Mouse (Mus musculus) spleen, adult 2 months (tissue): ENCODE measurements around the gene Hspg2. TPM values are rescaled to one million over a fixed set of nuclear protein-coding genes. Genes with fewer than 3 reads are reported as not detected.

Experiments
- DNase-seq, 2 experiments: peaks; one replicate each; pipeline versions ENCODE4 v3.0.0 to v3.0.0-alpha.2; 2012 to 2021; ENCODE audit warnings: low spot score in 2 of 2, low read depth in 1 of 2
- H3K27ac ChIP-seq: fragments of 200-500 bp; 2 replicates; pipeline ENCODE4 v1.5.1; 2012; ENCODE audit warnings: low read length, inconsistent platforms; ENCODE audit not compliant: insufficient read depth
- H3K27me3 ChIP-seq: fragments of 200-500 bp; 2 replicates; pipeline ENCODE4 v1.6.1; 2012; ENCODE audit warnings: mild to moderate bottlenecking, moderate library complexity, low read length, inconsistent platforms; ENCODE audit not compliant: control insufficient read depth, insufficient read depth
- H3K36me3 ChIP-seq: fragments of 200-500 bp; 2 replicates; pipeline ENCODE4 v1.6.1; 2012; ENCODE audit warnings: mild to moderate bottlenecking, low read length, inconsistent platforms; ENCODE audit not compliant: control insufficient read depth, insufficient read depth
- H3K4me1 ChIP-seq: fragments of 200-500 bp; 2 replicates; pipeline ENCODE4 v1.6.1; 2011; ENCODE audit warnings: inconsistent platforms; ENCODE audit not compliant: control insufficient read depth, insufficient read depth, insufficient read length
- H3K4me3 ChIP-seq: fragments of 200-500 bp; 2 replicates; pipeline ENCODE4 v1.5.1; 2011; ENCODE audit warnings: mild to moderate bottlenecking, inconsistent platforms; ENCODE audit not compliant: insufficient read depth, insufficient read length; ENCODE audit errors: extremely low read depth
- CTCF ChIP-seq: fragments of 200-500 bp; IDR thresholded peaks from 2 replicates; pipeline ENCODE4 v1.5.1; 2011; ENCODE audit warnings: mild to moderate bottlenecking, inconsistent platforms; ENCODE audit not compliant: insufficient read depth, insufficient read length, insufficient replicate concordance; ENCODE audit errors: extremely low read depth
- POLR2A ChIP-seq: fragments of 200-500 bp; IDR thresholded peaks from 2 replicates; pipeline ENCODE4 v1.6.1; 2011; ENCODE audit warnings: low read depth, low read length, inconsistent platforms
- WGBS: fragments of 180-500 bp; shearing (Covaris S2); methylation state at CpG from one replicate; pipeline ENCODE4 v1.1.7; 2018; 5-methylcytosine and 5-hydroxymethylcytosine counted together
- polyA plus RNA-seq: library from polyadenylated mRNA; depleted of rRNA; stranded (reverse); fragments of >200 nt; gene quantifications from 2 replicates; pipeline ENCODE4 v1.2.3, GENCODE M21; 2012

Hspg2 gene
- polyA plus RNA-seq, 1 experiment, result 27.0 TPM

DNA sequence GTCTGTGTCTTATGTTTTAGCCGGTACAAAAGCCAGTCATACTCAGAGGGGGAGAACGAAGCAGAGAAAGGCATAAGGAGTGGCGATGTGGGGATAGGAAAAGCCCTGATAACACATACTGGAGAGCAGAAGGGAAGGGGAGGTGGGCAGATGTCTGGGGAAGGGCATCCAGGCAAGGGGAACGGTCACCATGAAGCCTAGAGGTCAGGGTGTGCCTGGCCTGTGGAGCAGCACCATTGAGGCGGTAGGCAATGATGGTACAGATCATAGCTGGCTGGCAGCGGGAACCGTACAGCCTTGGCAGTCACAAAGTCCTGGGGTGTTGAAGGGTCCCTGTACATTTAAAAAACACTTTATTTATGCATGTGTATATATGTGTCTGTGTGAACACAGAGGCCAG, 6.1 kb downstream of the Hspg2 start:
- Histone ChIP-seq H3K4me1 (no peaks in the 10 kb centered on the region), H3K27me3 (no peaks in the 10 kb centered on the region), H3K27ac (no peak overlapping the region), H3K4me3 (no peak overlapping the region), H3K36me3 (no peaks in the 10 kb centered on the region)
- no peak for DNase-seq
- TF ChIP-seq POLR2A (no peak), CTCF (no peak)
- 92% methylated on average over 7 of the region's 7 CpGs for WGBS

DNA sequence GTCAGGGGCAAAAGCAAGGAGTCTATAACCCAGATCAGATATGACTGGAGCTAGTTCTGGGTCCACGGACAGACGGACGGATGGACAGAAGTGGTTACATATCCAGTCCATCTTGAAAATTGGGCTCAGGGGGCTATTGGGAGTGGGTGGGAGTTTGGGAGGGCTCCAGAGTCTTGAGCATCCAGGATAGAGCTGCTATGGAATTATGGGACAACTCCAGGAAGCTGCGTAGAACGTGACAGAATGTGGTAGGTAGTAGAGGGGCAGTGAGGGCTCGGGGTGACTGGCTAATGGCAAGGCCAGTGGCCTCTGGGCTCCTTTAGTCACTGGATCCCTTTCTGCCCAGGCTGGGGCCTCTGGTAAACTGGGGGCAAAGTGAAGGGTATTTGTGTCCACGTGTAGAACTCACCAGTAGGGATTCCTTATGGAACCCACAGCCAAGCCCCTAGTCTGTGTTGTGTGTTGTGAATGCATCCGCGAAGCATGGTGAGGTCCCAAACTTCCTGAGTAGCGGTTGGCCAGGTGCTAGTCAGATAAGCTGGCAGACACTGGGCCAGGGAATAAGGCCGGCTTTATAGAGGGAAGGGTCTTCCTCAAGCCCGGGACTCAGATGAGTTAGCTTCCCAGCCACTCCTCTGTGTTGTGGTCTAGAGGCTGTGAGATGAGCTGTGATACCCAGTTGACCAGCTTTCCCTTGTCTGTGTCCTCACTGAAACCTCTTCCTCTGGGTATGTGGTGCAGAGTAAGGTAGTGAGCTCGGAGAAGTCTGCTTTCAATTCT, 6.9 kb downstream of the Hspg2 start:
- no peak for TF ChIP-seq POLR2A
- no peak for TF ChIP-seq CTCF
- no peak overlapping the region for H3K4me3 ChIP-seq
- no peak overlapping the region for H3K27ac ChIP-seq
- no peak for DNase-seq
- 83% methylated on average over 13 of the region's 13 CpGs for WGBS
- no peaks in the 10 kb centered on the region for H3K36me3 ChIP-seq
- H3K4me1 ChIP-seq, result no peaks in the 10 kb centered on the region
- no peaks in the 10 kb centered on the region for H3K27me3 ChIP-seq

DNA sequence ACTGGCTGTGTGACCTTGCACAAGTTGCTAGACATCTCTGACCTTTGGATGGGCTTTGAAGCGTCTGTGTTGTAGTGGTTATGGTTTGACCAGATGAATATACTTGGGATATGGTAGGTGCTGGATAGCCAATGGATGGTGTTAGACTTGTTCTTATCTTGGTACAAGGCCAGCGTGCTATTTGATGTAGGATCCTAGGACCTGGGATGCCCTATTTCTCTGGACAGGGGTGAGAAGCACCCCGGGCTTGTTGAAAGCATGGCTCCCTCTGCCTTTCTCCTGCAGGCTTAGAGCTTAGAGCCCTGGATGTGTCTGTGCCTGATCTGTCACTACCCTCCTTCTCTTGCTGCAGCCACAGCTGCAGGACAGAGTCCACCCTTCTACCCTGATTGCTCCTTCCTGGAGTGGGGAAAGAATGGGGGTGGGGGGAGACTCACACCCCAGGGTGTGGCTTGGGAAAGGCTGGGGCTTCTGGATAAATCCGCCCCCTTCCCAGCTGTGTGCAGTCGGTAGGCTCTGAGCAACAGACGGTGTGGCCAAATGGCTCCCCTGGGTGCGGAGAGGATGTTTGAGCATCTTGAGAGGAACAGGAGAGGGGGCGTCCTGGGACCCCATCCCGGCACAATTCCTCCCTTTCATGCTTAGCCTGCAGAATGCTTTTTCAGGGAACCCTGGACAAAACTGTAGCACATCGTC, 7.6 kb downstream of the Hspg2 start:
- H3K27ac ChIP-seq, result 0 out of 2 replicates have a peak overlapping the region, but pooled peaks have one; percentile 21
- H3K36me3 ChIP-seq, result no peaks in the 10 kb centered on the region
- no peak overlapping the region for H3K4me3 ChIP-seq
- 66% methylated on average over 10 of the region's 10 CpGs for WGBS
- DNase-seq, result no peak
- no peaks in the 10 kb centered on the region for H3K27me3 ChIP-seq
- TF ChIP-seq CTCF (no peak), POLR2A (no peak)
- no peaks in the 10 kb centered on the region for H3K4me1 ChIP-seq

DNA sequence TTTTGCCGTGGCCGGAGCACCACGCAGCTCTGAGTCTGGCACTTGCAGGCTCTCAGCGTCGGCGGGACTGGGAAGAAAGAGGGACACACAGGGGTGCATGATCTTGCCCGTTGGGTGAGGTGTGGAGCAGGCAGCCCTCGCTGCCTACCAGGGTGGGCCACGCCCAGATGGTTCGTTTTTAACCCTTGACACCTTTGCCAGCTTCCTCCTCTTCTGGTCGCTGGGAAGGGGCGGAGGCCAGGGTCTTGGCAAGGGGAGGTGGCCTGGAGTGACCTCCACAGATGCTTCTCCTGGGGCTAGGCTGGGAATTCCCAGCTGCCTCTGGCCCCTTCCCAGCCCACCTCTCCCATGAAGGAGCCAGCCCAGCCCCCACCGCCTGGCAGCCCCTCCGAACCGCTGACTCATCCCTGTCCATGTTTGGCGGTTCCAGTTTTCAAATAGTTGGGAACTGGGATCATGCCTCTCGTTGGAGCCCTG, 8.2 kb downstream of the Hspg2 start:
- no peaks in the 10 kb centered on the region for H3K4me1 ChIP-seq
- WGBS, result 48% methylated on average over 17 of the region's 17 CpGs
- no peak overlapping the region for H3K4me3 ChIP-seq
- TF ChIP-seq POLR2A, result no peak
- TF ChIP-seq CTCF, result no peak
- H3K36me3 ChIP-seq, result no peaks in the 10 kb centered on the region
- DNase-seq, result no peak
- H3K27ac ChIP-seq, result 0 out of 2 replicates have a peak overlapping the region, but pooled peaks have one; percentile 21
- no peaks in the 10 kb centered on the region for H3K27me3 ChIP-seq

DNA sequence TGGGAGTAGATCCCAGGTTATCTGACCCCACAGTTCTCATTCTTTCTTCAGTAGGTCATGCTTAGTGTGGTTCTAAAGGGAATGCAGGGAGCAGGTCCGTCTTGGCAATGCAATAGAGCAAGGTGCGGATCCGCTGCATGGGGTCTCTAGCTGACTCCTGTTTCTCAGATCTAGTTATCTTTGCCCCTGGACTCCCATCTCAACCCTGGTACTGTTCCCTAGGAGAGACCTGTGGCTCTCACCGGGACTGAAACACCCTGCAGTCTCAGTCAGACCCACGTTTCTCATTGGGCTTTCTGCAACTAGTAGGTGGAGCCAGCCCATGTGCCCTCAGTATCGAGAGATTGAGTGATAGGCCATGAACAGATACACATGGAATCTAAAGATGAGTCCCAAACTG, 9.0 kb downstream of the Hspg2 start:
- no peak overlapping the region for H3K27ac ChIP-seq
- no peak overlapping the region for H3K4me3 ChIP-seq
- TF ChIP-seq CTCF, result no peak
- TF ChIP-seq POLR2A, result no peak
- 73% methylated on average over 6 of the region's 6 CpGs for WGBS
- no peaks in the 10 kb centered on the region for H3K27me3 ChIP-seq
- DNase-seq, result no peak
- H3K36me3 ChIP-seq, result no peaks in the 10 kb centered on the region
- no peaks in the 10 kb centered on the region for H3K4me1 ChIP-seq

DNA sequence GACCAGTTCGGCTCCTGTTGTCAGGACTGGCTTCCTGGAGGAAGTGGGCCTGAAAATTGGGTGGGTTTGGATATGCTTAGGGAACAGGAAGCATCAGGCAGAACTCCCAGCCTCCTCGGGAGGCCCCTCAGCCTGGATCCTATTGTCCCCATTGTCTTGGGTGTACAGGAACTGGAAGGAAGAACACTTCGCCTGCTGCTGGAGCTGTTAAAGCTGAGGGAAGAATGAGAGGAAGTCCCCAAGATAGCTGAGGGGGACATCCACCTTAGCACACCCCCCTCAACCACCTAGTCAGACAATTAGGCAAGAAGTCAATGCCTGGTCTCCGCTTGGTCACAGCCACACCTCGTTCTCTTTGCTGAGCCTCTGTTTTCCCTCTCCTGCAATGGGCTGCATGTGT, 9.7 kb downstream of the Hspg2 start:
- TF ChIP-seq CTCF (no peak), POLR2A (no peak)
- Histone ChIP-seq H3K4me3 (no peak overlapping the region), H3K36me3 (no peaks in the 10 kb centered on the region), H3K27me3 (no peaks in the 10 kb centered on the region), H3K4me1 (no peaks in the 10 kb centered on the region), H3K27ac (no peak overlapping the region)
- no peak for DNase-seq
- 64% methylated on average over 5 of the region's 5 CpGs for WGBS
